Mouse (Mus musculus) olfactory bulb, adult 2 months (tissue): ENCODE data around the gene Erp44. TPM values are rescaled to one million over a fixed set of nuclear protein-coding genes. Genes with fewer than 3 reads are reported as not detected.

ENCODE experiments used
- H3K27ac ChIP-seq: fragments of 200-500 bp; 2 replicates; pipeline ENCODE4 v1.5.1; 2012; ENCODE audit warnings: low read depth, low read length; ENCODE audit not compliant: insufficient read depth
- H3K4me1 ChIP-seq: fragments of 200-500 bp; 2 replicates; pipeline ENCODE4 v1.6.1; 2012; ENCODE audit warnings: low read length; ENCODE audit not compliant: control insufficient read depth, insufficient read depth
- H3K4me3 ChIP-seq: fragments of 200-500 bp; 2 replicates; pipeline ENCODE4 v1.5.1; 2012; ENCODE audit warnings: mild to moderate bottlenecking, low read depth, low read length, moderate library complexity; ENCODE audit not compliant: insufficient read depth
- CTCF ChIP-seq: fragments of 200-500 bp; IDR thresholded peaks from 2 replicates; pipeline ENCODE4 v1.5.1; 2012; ENCODE audit warnings: low read depth, mild to moderate bottlenecking, low read length, moderate library complexity; ENCODE audit not compliant: insufficient read depth
- POLR2A ChIP-seq: fragments of 200-500 bp; IDR thresholded peaks from 2 replicates; pipeline ENCODE4 v1.6.1; 2012; ENCODE audit warnings: mild to moderate bottlenecking, low read depth, low read length, moderate library complexity; ENCODE audit not compliant: insufficient read depth
- WGBS: fragments of 180-500 bp; shearing (Covaris S2); methylation state at CpG from one replicate; pipeline ENCODE4 v1.1.7; 2018; 5-methylcytosine and 5-hydroxymethylcytosine counted together
- polyA plus RNA-seq: library from polyadenylated mRNA; stranded (reverse); fragments of >200 nt; gene quantifications from 2 replicates; pipeline ENCODE4 v1.2.4, GENCODE M21; 2012; ENCODE audit warnings: low replicate concordance; ENCODE audit not compliant: missing spikeins, insufficient read depth, insufficient read length

The Erp44 gene
- polyA plus RNA-seq, 1 experiment = 659 TPM

GRCm38 (mm10) chr4:48253266-48253665 is 26.1 kb downstream of the Erp44 start:
- H3K4me3 ChIP-seq = no peak overlapping the region
- peaks cover 2% of the 10 kb centered on the region; the same call in 1 of the 2 replicates for H3K4me1 ChIP-seq
- no peak overlapping the region for H3K27ac ChIP-seq
- no peak for TF ChIP-seq CTCF
- no peak for TF ChIP-seq POLR2A

- Histone ChIP-seq H3K27ac (no peak overlapping the region), H3K4me1 (no peaks in the 10 kb centered on the region), H3K4me3 (no peak overlapping the region)
- TF ChIP-seq CTCF = no peak
- TF ChIP-seq POLR2A = no peak
- WGBS = 74% methylated on average over 2 of the region's 2 CpGs
Observed at GRCm38 (mm10) chr4:48244280-48244679, 35.1 kb downstream of the Erp44 start.

- 62% methylated on average over 1 of the region's 1 CpGs for WGBS
- Histone ChIP-seq H3K27ac (no peak overlapping the region), H3K4me1 (no peaks in the 10 kb centered on the region), H3K4me3 (no peak overlapping the region)
- TF ChIP-seq POLR2A (no peak), CTCF (no peak)
Observed at GRCm38 (mm10) chr4:48243737-48244136, 35.6 kb downstream of the Erp44 start.

GRCm38 (mm10) chr4:48242482-48242881 is 36.9 kb downstream of the Erp44 start:
- TF ChIP-seq CTCF = no peak
- H3K4me1 ChIP-seq = no peaks in the 10 kb centered on the region
- 81% methylated on average over 4 of the region's 4 CpGs for WGBS
- H3K4me3 ChIP-seq = no peak overlapping the region
- no peak overlapping the region for H3K27ac ChIP-seq

GRCm38 (mm10) chr4:48239046-48239445 is 40.3 kb downstream of the Erp44 start:
- Histone ChIP-seq H3K4me3 (no peak overlapping the region), H3K4me1 (no peaks in the 10 kb centered on the region), H3K27ac (no peak overlapping the region)
- TF ChIP-seq CTCF = no peak
- no peak for TF ChIP-seq POLR2A
- WGBS = 74% methylated on average over 4 of the region's 4 CpGs

GRCm38 (mm10) chr4:48236721-48237120 is 42.6 kb downstream of the Erp44 start:
- H3K4me3 ChIP-seq = no peak overlapping the region
- no peaks in the 10 kb centered on the region for H3K4me1 ChIP-seq
- 82% methylated on average over 3 of the region's 3 CpGs for WGBS
- TF ChIP-seq POLR2A (no peak), CTCF (no peak)
- no peak overlapping the region for H3K27ac ChIP-seq

- TF ChIP-seq CTCF (no peak), POLR2A (no peak)
- no peaks in the 10 kb centered on the region for H3K4me1 ChIP-seq
- no peak overlapping the region for H3K27ac ChIP-seq
- no peak overlapping the region for H3K4me3 ChIP-seq
- 68% methylated on average over 3 of the region's 3 CpGs for WGBS
Observed at GRCm38 (mm10) chr4:48226800-48227199, 52.6 kb downstream of the Erp44 start.

- WGBS = 27% methylated on average over 3 of the region's 3 CpGs
- TF ChIP-seq CTCF (no peak), POLR2A (no peak)
- Histone ChIP-seq H3K4me3 (no peak overlapping the region), H3K4me1 (no peaks in the 10 kb centered on the region), H3K27ac (no peak overlapping the region)
Observed at GRCm38 (mm10) chr4:48225604-48226003, 53.8 kb downstream of the Erp44 start.

- WGBS = 34% methylated on average over 2 of the region's 2 CpGs
- TF ChIP-seq CTCF (no peak), POLR2A (no peak)
- H3K4me3 ChIP-seq = no peak overlapping the region
- no peak overlapping the region for H3K27ac ChIP-seq
- H3K4me1 ChIP-seq = no peaks in the 10 kb centered on the region
Observed at GRCm38 (mm10) chr4:48225173-48225572, 54.2 kb downstream of the Erp44 start.

- Histone ChIP-seq H3K4me1 (no peaks in the 10 kb centered on the region), H3K27ac (no peak overlapping the region), H3K4me3 (no peak overlapping the region)
- WGBS = 86% methylated on average over 4 of the region's 4 CpGs
- TF ChIP-seq POLR2A = no peak
- no peak for TF ChIP-seq CTCF
Observed at GRCm38 (mm10) chr4:48203564-48203963, 75.8 kb downstream of the Erp44 start.
